In the genomic region with DNA sequence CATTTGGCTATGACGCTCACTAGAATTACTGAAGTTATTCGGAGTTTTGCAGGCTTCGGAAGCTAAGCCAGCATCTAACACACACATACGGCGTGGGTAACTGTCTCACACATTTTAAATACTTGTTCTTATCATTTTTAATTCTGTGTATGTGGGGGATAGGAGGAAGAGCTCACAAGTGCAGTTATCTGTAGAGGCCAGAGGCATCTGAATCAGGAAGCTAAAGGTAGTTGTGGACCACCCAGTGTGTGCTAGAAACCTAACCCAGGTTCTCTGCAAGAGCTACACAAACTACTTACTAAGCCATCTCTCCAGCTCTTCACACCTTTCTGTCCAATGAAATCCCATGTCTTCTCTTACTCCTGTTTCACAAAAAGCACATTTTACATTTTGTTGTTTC, we compare ENCODE assay signal across 19 mouse cellular contexts.
DNase-seq lines count a peak whose midpoint lies in the region; TF ChIP-seq lines count a peak whose summit lies in the region.
"Had no signal": no experiment of that assay in that cellular context is flagged by ENCODE, and none has a peak within 500 bp of the region (broad histone marks: within the 10 kb centered on the region; RNA-seq: fewer than 3 reads in every experiment).

No protein-coding gene starts in this region.

- H3K27me3 ChIP-seq in MEL (ENCODE audit: control insufficient read depth in 1 of 2, insufficient read depth in 2 of 2, low read length in 2 of 2) = no peaks in the 10 kb centered on the region
- H3K27me3 ChIP-seq: CH12.LX, Patski had no signal

- TF ChIP-seq RAD21 in MEL (IDR thresholded peaks at IDR 0.05; ENCODE audit: low read depth, low read length) = no peak

- no peak for TF ChIP-seq CTCF in MEL (IDR thresholded peaks at IDR 0.05 in 2 of 3, conservative IDR thresholded peaks at IDR 0.05 in 1 of 3; ENCODE audit: control insufficient read depth in 1 of 3, insufficient read depth in 1 of 3, low read depth in 2 of 3, low read length in 3 of 3, poor library complexity in 1 of 3, severe bottlenecking in 1 of 3)
- no peak for TF ChIP-seq CTCF in gastrocnemius, adult 2 months (IDR thresholded peaks at IDR 0.05)

- DNase-seq in MEL (ENCODE audit: low read depth, low spot score) = peak; percentile 85
- peak; percentile 4 for DNase-seq in MEL-GATA-1-ER (ENCODE audit: extremely low read depth, low read depth)
- DNase-seq in cerebellum, postnatal 4 days (ENCODE audit: low spot score in 2 of 2) = no peak
- no peak for DNase-seq in gastrocnemius, adult 2 months
- DNase-seq: adrenal gland, adult 2 months; adrenal gland, adult 8-10 months; adrenal gland, postnatal 10 days; adrenal gland, postnatal 14 days; adrenal gland, postnatal 25 days; adrenal gland, postnatal 36 days; B cell, adult 2 months; cerebellum, adult 11 months; cerebellum, adult 11-12 months; cerebellum, adult 18-20 months; cerebellum, adult 2 months; cerebellum, adult 8-10 months had no signal

- H3K36me3 ChIP-seq in MEL (ENCODE audit: control insufficient read depth in 1 of 2, insufficient read depth in 2 of 2, low read length in 2 of 2) = peaks cover 0 to 5% of the 10 kb centered on the region in 2 experiments; a peak in 2 of 4 replicates
- H3K36me3 ChIP-seq: G1E had no signal

- no peak overlapping the region for H3K4me3 ChIP-seq in MEL (ENCODE audit: control insufficient read depth in 1 of 2, insufficient read depth in 1 of 2, low read depth in 2 of 2, low read length in 2 of 2)
- H3K4me3 ChIP-seq in gastrocnemius, adult 2 months = no peak overlapping the region

- no peaks in the 10 kb centered on the region for H3K79me2 ChIP-seq in MEL (ENCODE audit: control insufficient read depth, insufficient read depth, low read length, poor library complexity)

- peaks cover 2 to 6% of the 10 kb centered on the region in 2 experiments; a peak in 2 of 4 replicates for H3K4me1 ChIP-seq in MEL (ENCODE audit: control insufficient read depth in 1 of 2, insufficient read depth in 2 of 2, low read length in 2 of 2)

- TF ChIP-seq POLR2A in MEL (IDR thresholded peaks at IDR 0.05; ENCODE audit: control insufficient read depth in 1 of 2, insufficient read depth in 1 of 2, low read depth in 1 of 2, low read length in 2 of 2, poor library complexity in 1 of 2) = no peak

- TF ChIP-seq EP300 in MEL (IDR thresholded peaks at IDR 0.05; ENCODE audit: low read depth in 1 of 2, low read length in 2 of 2) = peak; percentile 86 to 88

- no peak overlapping the region for H3K27ac ChIP-seq in MEL (ENCODE audit: control insufficient read depth, low read depth, low read length)
- no peak overlapping the region for H3K27ac ChIP-seq in gastrocnemius, adult 2 months

- H3K9ac ChIP-seq in MEL (ENCODE audit: control insufficient read depth, low read depth, low read length, poor library complexity, severe bottlenecking) = no peak overlapping the region

- H3K9me3 ChIP-seq in MEL (replicated peaks; ENCODE audit: insufficient read depth, low read length) = no peaks in the 10 kb centered on the region
- H3K9me3 ChIP-seq: G1E had no signal

- intact Hi-C loops in gastrocnemius, adult 2 months (cut with DNase I) = loop anchor here (10.0 kb wide), 1 partner anchor 120 kb away; no protein-coding TSS in a partner anchor

TF ChIP-seq in MEL, 35 proteins besides CTCF, POLR2A, EP300 and RAD21:
- TF ChIP-seq SMC3 (IDR thresholded peaks at IDR 0.05; ENCODE audit: low read depth, low read length) (no peak), GABPA (IDR thresholded peaks at IDR 0.05; ENCODE audit: low read depth, low read length) (no peak), TAL1 (IDR thresholded peaks at IDR 0.05; ENCODE audit: low read length) (peak; percentile 72), BHLHE40 (IDR thresholded peaks at IDR 0.05; ENCODE audit: borderline replicate concordance, low read depth, low read length) (no peak), MYB (IDR thresholded peaks at IDR 0.05; ENCODE audit: low read depth, low read length) (no peak), MYC (IDR thresholded peaks at IDR 0.05; ENCODE audit: low read depth, low read length) (peak; percentile 56; the same call in 1 of the 2 replicates), JUND (IDR thresholded peaks at IDR 0.05; ENCODE audit: low read depth, low read length) (no peak), CHD1 (IDR thresholded peaks at IDR 0.05; ENCODE audit: low read depth, low read length) (no peak), TCF12 (IDR thresholded peaks at IDR 0.05; ENCODE audit: low read depth, low read length) (peak; percentile 82; the same call in 1 of the 2 replicates), ZNF384 (IDR thresholded peaks at IDR 0.05; ENCODE audit: low read depth, low read length) (no peak), ETS1 (IDR thresholded peaks at IDR 0.05; ENCODE audit: low read depth, low read length) (peak; percentile 35; the same call in 1 of the 2 replicates), MAX (IDR thresholded peaks at IDR 0.05; ENCODE audit: low read length) (no peak), USF1 (IDR thresholded peaks at IDR 0.05; ENCODE audit: low read depth, low read length) (no peak), MXI1 (IDR thresholded peaks at IDR 0.05; ENCODE audit: low read depth, low read length) (no peak), ZMIZ1 (IDR thresholded peaks at IDR 0.05; ENCODE audit: low read depth, low read length) (no peak), CHD2 (IDR thresholded peaks at IDR 0.05; ENCODE audit: low read length) (no peak), GATA1 (IDR thresholded peaks at IDR 0.05; ENCODE audit: low read depth, low read length) (peak; percentile 87), RCOR1 (IDR thresholded peaks at IDR 0.05; ENCODE audit: low read depth, low read length) (no peak), ZKSCAN1 (IDR thresholded peaks at IDR 0.05; ENCODE audit: low read depth, low read length) (no peak)
TF ChIP-seq in MEL: peak in this region for 5.

Comparison
In these comparisons a context has a peak if more than half of its experiments do, and no peak if none do; other contexts are left out.
1. DNase-seq: peak in MEL (single experiment) and MEL-GATA-1-ER (single experiment); none in cerebellum, postnatal 4 days (0 of 2) and gastrocnemius, adult 2 months (single experiment).